Mouse (Mus musculus) frontal cortex, postnatal 36 days (tissue): ENCODE measurements around the gene Prss53.
A peak's percentile ranks its signal among the peaks of the same experiment; 100 is the strongest.
"Not testable (repeated sequence)": the region's sequence is repeated elsewhere in the genome, so short reads cannot be mapped to it uniquely, and the experiment has no call there.

Experiments used
- DNase-seq, 2 experiments: peaks; one replicate each; pipeline ENCODE4 v3.0.0; 2022; ENCODE audit warnings: low spot score in 2 of 2

The Prss53 gene

DNA sequence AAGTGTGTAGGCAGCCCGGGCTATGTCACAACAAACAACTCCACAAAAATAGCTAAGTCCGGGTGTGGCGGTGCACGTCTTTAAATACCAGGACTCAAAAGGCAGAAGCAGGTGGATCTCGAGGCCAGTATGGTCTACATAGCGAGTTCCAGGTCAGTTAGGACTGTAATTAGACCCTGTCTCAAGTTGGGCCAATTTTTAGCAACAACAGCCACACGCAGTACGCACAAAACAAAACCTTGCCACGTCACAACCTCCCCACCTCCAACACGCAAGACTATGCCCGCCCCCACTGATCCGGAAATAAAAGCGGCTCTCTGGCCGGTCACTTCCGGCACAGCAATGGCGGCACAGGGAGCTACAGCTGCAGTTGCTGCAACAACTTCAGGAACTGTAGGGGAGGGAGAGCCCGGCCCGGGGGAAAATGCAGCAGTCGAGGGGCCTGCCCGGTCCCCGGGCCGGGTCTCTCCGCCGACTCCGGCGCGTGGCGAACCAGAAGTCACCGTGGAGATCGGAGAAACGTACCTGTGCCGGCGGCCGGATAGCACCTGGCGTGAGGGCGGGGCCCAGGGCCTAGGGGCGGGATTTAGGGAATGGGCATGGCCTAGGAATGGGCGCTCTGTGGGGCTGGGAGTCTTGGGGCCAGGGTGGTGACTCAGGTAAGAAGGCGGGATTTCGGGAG is 21.6 kb upstream of the Prss53 start, which contains the start of gene Kat8:
Kat8 (plus strand) TSS at position 327 of the 682 bp plus-strand sequence.
- peak; percentile 85 to 89 for DNase-seq

DNA sequence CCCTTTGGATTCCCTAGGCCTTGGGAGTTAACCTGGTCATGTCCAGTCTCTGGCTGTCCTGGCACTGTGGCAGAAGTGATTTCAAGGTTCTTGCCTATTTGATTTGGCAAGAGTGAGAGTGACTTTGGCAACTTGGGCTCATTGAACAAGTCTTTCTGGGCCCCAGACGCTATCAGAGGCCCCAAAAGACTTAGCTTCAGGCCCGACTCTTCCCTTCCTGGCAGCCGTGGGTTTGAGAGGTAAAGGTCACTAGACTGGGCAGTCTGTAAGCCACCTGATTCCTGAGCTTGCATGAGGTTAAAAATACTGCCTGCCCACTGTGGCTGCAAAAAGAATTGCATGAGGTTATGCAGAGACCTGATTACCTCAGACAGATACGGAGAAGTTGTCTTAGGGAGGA is 17.9 kb upstream of the Prss53 start:
- DNase-seq: no peak

DNA sequence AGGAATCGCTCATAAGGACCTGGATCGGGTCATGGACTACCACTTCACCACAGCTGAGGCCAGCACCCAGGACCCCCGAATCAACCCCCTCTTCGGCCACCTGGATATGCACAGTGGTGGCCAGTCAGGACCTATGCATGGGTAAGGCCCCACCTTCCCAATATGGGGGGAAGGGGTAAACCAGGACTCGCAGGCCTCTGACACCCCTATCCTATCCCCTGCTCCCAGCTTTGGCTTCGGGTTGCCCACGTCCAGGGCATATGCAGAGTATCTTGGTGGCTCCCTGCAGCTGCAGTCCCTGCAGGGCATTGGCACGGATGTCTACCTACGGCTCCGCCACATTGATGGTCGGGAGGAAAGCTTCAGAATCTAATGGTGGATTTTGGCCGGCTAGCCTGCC is 17.2 kb upstream of the Prss53 start:
- DNase-seq: no peak

DNA sequence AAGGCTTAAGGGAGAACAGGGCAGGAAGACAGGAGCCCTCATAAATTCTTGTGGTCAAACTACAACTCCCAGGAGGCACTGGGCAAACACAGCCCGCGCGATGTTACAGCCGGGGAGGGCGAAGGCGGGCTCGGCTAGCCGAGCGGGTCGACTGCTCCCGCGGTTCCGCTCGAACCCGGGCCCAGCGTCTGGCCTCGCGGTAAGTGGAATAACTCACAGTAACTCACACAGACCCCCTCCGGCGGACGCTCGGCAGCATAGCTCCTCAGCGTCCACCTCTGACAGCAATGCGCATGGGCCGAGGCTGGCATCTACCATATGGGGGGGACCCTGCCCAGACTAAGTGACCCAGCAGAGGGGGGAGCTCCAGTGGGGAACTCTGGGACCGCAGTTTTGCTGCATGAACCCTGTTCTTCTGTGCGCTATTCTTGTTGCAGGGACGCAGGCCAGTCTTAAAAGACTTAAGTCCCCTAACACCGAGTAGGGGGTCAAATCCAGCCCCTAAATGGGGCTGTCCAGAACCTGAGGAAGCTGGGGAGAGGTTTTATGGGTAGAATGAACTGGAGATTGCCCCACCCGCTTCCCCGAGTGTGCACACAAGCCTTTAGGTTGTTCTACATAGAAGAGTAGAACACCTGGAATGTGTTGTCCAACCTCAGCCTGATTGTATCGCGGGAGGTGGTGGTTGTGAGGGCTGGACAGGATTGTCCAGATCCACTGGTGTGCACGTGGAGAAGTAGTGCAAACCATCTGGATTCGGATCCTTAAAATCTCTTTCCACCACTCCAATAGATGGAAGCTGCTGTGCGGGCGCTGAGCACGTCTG is 13.4 kb upstream of the Prss53 start, which contains the start of gene Bckdk:
Bckdk (plus strand) TSS at position 112 of the 826 bp plus-strand sequence.
- peak; percentile 81 to 83 for DNase-seq

DNA sequence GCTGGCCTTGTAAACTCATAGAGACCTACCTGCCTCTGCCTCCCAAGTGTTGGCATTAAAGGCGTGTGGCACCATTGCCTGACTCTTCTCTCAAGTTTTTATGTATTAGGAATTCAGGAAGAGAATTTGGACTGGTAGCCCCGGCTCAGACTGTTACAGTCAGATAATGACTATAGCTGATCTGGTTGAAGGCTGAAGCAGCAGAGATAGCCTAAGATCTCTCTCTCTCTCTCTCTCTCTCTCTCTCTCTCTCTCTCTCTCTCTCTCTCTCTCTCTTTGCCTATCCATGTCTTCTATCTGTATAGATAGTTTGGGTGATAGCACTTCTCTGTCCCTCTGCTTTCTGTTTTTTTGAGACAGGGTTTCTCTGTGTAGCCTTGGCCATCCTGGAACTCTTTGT is 11.0 kb upstream of the Prss53 start:
- DNase-seq: no peak

DNA sequence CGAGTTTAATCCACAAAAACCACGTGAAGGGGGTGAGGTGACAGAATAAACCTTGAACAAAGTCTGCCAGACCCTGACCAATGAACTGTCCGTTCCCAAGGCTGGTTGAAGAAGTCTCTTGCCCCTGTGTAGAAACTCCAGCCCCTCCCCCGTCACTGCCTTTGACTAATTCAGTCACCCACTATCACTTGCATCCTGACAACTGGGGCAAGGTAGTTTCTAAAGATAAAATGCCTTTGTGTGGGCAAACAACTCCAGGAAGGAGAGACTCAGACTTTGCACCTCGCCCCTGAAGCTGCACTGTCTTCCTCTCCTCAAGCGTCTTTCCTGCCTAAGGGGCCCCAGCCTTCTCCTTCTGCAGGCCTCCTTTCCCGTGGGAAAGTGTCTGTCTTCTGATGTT is 9.2 kb upstream of the Prss53 start:
- DNase-seq: no peak

DNA sequence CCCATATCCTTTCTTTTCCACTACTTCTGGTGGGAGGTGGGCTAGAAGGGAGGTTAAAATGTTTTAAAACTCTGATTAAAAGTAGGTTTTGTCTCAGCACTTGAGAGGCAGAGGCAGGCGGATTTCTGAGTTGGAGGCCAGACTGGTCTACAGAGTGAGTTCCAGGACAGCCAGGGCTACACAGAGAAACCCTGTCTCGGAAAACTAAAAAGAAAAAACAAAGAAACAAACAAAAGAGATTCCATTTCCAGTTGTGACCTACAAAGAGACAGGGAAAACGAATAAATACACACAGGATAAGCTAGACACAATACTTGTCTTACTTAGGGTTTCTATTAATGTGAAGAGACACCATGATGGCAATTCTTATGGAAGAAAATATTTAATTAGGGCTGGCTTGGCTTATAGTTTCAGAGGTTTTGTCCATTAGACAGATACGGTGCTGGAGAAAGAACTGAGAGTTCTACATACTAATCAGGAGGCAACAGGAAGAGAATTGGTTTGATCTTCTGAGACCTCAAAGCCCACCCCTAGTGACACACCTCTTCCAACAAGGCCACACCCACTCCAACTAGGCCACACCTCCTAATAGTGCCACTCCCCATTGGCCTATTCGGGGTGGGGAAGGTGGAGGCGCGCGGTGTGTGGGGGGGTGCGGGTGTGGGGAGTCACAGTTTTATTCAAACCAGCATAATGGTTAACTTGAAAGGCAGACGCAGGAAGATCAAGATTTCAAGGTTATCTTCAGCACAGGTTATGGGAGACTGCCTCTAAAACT is 7.6 kb upstream of the Prss53 start:
- DNase-seq: no peak

DNA sequence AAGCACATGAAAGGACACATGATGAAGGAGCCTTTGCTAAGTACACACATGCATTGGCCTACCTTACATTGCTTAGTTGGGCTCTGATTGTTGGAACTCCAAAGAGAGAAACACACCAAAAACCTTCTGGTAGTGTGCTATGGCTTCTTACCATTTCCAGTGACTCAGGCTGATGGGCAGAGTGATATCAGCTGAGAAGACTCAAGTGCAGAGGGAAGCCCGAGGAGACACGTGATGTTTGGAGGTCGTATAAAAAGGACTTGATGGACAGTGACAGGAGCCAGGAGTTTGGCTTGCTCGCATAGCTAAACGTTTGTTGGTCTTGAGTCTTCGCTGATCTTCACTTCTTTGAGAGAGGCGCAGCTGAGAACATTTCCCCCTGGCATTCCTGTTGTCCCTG is 6.8 kb upstream of the Prss53 start:
- no peak for DNase-seq

DNA sequence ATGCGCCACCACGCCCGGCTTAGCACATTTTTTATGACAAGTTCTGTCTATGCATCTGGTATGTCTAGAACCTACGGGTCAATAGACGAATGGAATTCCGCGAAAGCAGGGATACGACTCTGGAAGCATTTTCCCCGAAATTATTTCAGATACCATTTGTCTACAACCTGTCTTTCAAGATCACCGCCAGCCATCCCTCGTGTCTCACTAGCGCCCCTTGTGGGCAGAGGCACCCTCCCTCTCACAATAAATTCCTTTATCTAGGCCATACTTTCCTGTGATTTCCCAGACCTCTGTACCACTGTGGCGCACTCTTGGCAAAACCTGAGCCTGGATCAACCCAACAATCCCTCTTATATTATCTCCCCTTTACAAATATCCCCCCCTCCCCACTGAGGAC is 5.6 kb upstream of the Prss53 start:
- DNase-seq: peak in 1 of 2 experiments; percentile 31

DNA sequence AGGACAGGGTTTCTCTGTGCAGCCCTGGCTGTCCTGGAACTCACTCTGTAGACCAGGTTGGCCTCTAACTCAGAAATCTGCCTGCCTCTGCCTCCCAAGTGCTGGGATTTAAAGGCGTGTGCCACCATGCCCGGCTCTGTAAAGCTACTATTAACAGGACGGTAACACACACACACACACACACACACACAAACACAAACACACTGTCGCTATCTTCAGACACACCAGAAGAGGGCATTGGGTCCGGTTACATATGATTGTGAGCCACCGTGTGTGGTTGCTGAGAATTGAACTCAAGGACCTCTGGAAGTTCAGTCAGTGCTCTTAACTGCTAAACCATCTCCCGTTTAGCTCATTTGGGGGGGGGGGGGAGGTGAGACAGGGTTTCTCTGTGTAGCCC is 5.1 kb upstream of the Prss53 start:
- DNase-seq: not testable (repeated sequence)

DNA sequence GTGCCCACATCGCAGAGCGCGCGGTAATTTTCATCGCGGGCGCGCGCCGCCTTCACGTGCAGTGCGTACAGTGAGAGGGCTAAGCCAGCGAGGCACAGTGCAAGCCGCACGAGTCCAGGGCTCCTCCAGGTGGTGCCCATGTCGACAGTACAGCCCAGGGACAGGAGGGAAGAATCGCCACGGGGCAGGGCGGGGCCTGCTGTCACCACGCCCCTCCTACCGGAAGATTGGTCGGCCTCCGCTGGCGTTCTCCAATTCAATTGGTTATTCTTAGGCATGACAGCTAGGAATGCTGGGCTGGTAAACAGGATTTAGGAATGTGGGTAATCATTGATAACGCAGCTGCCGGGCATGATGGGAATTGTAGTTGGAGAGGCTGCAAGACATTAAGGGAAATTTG is 4.7 kb upstream of the Prss53 start, which contains the start of the genes Gm21974 and Vkorc1:
Gm21974 (minus strand) TSS at position 13 of the 400 bp plus-strand sequence.
Vkorc1 (minus strand) TSS at position 176 of the 400 bp plus-strand sequence.
- peak; percentile 92 to 97 for DNase-seq

DNA sequence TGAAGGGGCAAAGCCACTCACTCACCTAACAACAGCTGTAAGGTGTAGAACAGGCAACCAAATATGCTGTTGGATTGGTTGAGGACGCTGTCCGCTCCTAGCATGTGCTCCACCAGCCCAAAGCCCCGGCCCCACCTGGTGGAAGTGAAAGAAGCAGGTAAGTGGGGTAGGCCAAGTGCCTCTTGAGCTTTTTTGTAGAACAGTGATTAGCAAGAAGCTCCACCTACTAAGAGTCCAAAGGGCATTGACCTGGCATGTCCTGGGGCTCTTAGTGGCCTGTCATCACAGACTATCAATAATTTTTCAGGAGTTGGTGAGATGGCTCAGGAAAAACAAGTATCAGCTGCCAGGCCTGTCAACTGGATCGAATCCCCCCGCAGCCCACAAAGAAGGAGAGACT is 3.7 kb upstream of the Prss53 start:
- no peak for DNase-seq

DNA sequence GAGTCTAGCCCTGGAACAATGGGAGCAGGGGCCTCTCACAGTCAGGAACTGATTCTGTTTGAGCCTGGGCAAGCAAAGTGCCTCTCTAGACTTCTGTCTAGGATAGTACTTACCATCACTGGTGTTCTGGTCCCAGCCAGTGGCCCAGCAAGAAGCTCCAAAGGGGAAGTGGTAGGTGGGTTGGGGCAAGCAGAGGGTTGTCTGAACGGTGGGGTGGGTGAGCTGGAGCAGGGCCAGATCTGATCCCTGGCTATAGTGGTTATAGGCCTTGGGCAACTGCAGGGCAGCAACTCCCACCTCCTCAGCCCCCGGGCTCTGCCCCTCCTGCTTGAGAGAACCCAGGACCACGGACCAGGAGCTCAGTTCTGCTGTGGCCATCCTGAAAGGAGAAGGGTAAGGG is 1.9 kb downstream of the Prss53 start:
- DNase-seq: no peak

DNA sequence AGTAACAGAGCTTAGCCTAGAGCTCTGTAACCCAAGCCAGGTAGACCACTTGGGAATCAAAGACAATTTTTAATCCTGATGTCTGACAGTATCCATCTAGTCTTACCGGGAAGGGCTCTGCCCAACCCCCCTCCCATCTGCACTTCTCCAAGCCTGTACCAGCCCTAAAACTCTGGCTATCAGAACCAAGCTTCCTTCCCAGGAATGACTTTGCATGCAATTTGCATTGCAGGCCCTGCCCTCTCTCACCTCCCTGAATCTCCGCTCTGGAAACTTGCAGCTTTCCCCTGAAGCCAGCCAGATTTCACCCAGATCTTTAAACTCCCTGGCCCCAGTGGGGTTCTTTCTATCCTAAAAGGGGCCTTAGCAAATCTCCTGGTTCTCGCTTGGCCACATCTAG is 3.0 kb downstream of the Prss53 start:
- no peak for DNase-seq

DNA sequence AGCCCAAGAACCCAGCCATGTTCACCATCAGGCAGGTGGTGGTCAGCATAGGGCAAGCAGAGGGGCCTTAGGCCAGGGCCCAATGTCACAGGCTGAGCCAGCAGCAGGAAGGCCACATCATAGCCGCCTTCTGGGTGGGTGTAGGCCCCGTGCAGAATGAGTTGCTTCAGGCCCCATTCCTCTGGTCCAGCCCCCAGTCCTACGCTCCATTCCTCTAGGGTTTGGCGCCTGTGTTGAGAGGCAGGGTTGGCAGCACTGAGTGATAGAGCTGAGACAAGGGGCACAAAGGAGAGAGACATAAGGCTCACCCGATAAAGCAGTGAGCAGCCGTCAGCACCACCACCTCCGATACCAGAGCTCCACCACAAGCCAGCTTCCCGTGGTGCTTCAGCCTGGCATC is 3.6 kb downstream of the Prss53 start:
- DNase-seq: no peak

DNA sequence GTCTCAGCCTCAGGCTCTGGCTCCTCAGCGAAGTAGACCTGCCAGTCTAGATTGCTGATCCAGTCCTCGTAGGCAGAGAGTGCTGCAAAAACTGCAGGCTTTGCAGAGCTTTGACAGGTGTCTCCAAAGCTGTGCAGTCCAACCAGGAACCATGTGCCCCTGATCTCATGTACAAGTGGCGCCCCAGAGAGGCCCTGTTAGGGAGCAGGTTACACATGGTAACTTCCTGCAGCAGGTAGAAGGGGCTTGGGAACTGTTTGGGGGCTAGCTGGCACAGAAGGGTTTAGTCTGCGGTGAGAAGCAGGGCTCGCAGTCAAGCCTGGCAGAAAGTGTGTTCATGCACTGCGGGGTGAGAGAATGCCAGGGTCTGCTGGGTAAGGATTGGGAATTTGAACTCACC is 4.2 kb downstream of the Prss53 start:
- no peak for DNase-seq

DNA sequence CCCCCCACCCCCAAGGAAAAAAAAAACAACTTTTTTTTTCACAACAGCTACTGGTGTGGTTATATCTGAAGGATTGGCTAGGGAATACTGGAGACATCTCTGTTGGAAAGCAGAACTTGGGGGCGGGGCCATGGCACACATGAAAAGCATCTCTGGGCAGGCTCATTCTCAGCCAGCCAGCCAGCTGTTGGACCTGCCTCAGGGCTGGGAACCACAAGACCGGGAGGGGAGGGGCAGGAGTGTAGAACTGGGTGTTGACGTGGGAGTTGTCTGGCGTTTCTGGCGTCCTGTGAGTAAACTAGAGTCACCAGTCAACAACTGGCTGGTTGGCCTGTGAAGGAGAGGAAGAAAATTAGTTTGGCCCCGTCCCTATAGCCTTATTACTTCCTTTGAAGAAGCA is 4.8 kb downstream of the Prss53 start:
- peak in 1 of 2 experiments; percentile 19 for DNase-seq

DNA sequence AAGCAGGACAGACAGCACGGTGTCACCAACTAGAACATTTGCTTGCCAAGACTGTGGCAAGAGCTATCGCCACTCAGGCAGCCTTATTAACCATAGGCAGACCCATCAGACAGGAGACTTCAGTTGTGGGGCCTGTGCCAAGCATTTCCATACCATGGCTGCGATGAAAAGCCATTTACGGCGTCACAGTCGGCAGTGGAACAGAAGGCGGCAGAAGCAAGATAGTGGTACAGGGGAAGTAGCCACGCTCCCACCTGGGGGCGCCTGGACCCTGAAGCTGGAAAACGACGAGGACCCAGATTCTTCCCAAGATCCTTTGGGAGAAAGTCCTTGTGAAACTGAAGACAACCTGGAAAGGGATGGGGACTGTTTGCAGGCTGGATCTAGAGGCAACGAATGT is 10.3 kb downstream of the Prss53 start:
- no peak for DNase-seq

DNA sequence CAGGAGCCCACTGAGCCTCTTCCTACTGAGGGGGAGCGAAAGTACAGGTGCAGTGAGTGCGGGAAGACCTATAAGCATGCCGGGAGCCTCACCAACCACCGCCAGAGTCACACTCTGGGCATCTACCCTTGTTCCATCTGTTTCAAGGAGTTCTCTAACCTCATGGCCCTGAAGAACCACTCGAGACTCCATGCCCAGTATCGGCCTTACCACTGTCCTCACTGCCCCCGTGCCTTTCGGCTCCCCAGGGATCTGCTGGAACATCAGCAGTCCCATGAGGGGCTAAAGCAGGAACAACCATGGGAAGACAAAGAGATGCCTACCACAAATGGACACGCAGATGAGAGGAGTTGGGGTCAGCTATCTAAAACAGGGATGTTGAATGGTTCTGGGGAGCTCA is 11.5 kb downstream of the Prss53 start:
- DNase-seq: no peak

DNA sequence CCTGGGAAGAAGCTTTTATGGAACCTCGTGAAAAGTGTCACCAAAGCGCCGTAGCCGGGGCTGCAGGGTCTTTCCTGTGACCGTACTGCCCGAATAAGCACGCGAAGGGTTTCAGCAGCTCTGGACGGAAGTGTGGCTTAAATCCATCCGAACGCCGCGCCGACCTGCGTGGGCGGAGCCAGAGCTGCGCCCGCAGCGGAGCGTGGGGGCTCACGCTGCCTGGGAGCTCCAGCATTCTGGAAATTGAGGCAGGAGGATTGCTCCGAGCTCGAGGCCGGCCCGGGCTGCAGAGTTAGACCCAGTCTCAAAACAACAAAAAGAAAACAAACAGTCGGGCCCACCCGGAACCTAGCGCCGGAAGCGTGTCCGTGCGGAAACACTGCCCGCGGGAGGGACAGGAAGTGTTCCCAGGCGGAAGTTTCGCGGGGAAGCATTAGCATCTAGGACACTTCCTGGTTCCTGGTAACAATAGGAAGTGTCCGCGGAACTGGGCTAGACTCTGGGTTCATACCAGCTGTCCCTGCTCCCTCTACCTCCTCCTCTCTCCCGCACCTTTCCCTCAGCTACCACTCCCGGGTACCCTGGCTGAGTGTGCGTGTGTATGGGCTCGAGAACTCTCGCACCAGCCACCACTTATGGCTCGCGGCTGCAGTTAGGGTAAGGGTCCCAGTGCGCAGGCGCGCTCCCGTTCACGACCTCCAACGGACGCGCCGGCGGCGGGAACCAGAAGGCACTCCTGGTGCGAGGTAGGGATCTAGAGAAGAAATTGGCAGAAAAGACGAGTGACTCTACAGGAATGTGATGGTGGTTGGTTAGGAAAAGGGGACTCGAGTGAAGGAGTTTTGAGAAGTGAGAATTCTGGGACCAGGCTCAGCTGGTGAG is 14.1 kb downstream of the Prss53 start, which contains the start of gene Zfp668:
Zfp668 (minus strand) TSS at position 362 of the 882 bp plus-strand sequence.
- peak; percentile 90 to 91 for DNase-seq

DNA sequence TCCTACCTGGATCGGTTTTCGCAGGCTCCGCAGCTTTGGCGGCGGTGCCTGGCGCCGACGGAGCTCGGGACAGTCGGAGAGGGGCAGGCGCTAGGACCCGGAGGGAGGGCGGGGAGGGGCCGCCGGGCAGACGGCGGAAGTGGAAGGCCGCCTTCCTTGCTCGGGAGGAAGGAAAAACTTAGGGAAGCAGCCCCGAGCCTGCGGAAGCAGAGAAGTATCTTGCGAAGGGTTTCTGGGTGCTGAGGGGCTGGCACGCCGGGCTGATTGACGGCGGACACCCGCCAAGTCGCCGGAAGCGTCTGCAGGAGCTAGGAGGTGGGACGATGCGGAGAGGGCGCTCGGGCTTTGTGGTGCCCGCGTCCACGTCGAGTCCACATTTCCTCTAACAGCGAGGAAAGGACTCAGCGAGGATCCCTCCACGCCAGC is 14.7 kb downstream of the Prss53 start, which contains the start of gene Zfp646:
Zfp646 (plus strand) TSS at position 181 of the 426 bp plus-strand sequence.
- DNase-seq: peak in 1 of 2 experiments; percentile 75
